Mouse (Mus musculus): ENCODE measurements around the gene Nck2. TPM values are rescaled to one million over a fixed set of nuclear protein-coding genes. Genes with fewer than 3 reads are reported as not detected.

The Nck2 gene
- polyA plus RNA-seq, 1 experiment from 2014 or later: 35.3 TPM

- Histone ChIP-seq H3K27ac (no peak overlapping the region), H3K27me3 (ENCODE audit: poor library complexity, severe bottlenecking) (no peaks in the 10 kb centered on the region), H3K4me3 (no peak overlapping the region), H3K4me1 (peaks cover 4% of the 10 kb centered on the region), H3K9me3 (no peaks in the 10 kb centered on the region), H3K36me3 (replicated peaks) (peaks cover 10% of the 10 kb centered on the region)
- 95% methylated on average over 11 of the region's 11 CpGs for WGBS
- no peak for DNase-seq (ENCODE audit: extremely low spot score, low spot score)
These were observed 19.7 kb downstream of the Nck2 start for GRCm38 (mm10) chr1:43463941-43464682.

GRCm38 (mm10) chr1:43464976-43465375 is 20.6 kb downstream of the Nck2 start:
- Histone ChIP-seq H3K4me1 (peaks cover 4% of the 10 kb centered on the region), H3K27ac (no peak overlapping the region), H3K36me3 (replicated peaks) (peaks cover 10% of the 10 kb centered on the region), H3K9me3 (no peaks in the 10 kb centered on the region), H3K27me3 (ENCODE audit: poor library complexity, severe bottlenecking) (no peaks in the 10 kb centered on the region), H3K4me3 (no peak overlapping the region)
- no peak for DNase-seq (ENCODE audit: extremely low spot score, low spot score)

GRCm38 (mm10) chr1:43465957-43466624 is 21.7 kb downstream of the Nck2 start:
- Histone ChIP-seq H3K36me3 (replicated peaks) (peaks cover 7% of the 10 kb centered on the region), H3K27me3 (ENCODE audit: poor library complexity, severe bottlenecking) (no peaks in the 10 kb centered on the region), H3K4me3 (no peak overlapping the region), H3K27ac (no peak overlapping the region), H3K4me1 (peaks cover 8% of the 10 kb centered on the region), H3K9me3 (no peaks in the 10 kb centered on the region)
- no peak for DNase-seq (ENCODE audit: extremely low spot score, low spot score)
- 88% methylated on average over 9 of the region's 9 CpGs for WGBS

GRCm38 (mm10) chr1:43467656-43468055 is 23.3 kb downstream of the Nck2 start:
- Histone ChIP-seq H3K4me3 (no peak overlapping the region), H3K9me3 (no peaks in the 10 kb centered on the region), H3K4me1 (peaks cover 21% of the 10 kb centered on the region), H3K27ac (no peak overlapping the region), H3K27me3 (ENCODE audit: poor library complexity, severe bottlenecking) (no peaks in the 10 kb centered on the region), H3K36me3 (replicated peaks) (no peaks in the 10 kb centered on the region; the same call in none of the 2 replicates)
- 91% methylated on average over 8 of the region's 8 CpGs for WGBS
- DNase-seq (ENCODE audit: extremely low spot score, low spot score): no peak

GRCm38 (mm10) chr1:43468207-43468606 is 23.8 kb downstream of the Nck2 start:
- peaks cover 21% of the 10 kb centered on the region for H3K4me1 ChIP-seq
- WGBS: 86% methylated on average over 7 of the region's 7 CpGs
- no peak for DNase-seq (ENCODE audit: extremely low spot score, low spot score)
- H3K27ac ChIP-seq: no peak overlapping the region
- no peak overlapping the region for H3K4me3 ChIP-seq
- H3K9me3 ChIP-seq: no peaks in the 10 kb centered on the region
- no peaks in the 10 kb centered on the region; the same call in none of the 2 replicates for H3K36me3 ChIP-seq (replicated peaks)
- no peaks in the 10 kb centered on the region for H3K27me3 ChIP-seq (ENCODE audit: poor library complexity, severe bottlenecking)

GRCm38 (mm10) chr1:43468978-43469377 is 24.6 kb downstream of the Nck2 start:
- H3K27ac ChIP-seq: no peak overlapping the region
- H3K4me3 ChIP-seq: no peak overlapping the region
- DNase-seq (ENCODE audit: extremely low spot score, low spot score): no peak
- no peaks in the 10 kb centered on the region for H3K27me3 ChIP-seq (ENCODE audit: poor library complexity, severe bottlenecking)
- 90% methylated on average over 3 of the region's 3 CpGs for WGBS
- no peaks in the 10 kb centered on the region for H3K9me3 ChIP-seq
- H3K36me3 ChIP-seq (replicated peaks): no peaks in the 10 kb centered on the region; the same call in none of the 2 replicates
- H3K4me1 ChIP-seq: peaks cover 24% of the 10 kb centered on the region

GRCm38 (mm10) chr1:43470421-43471179 is 26.2 kb downstream of the Nck2 start:
- Histone ChIP-seq H3K36me3 (replicated peaks) (peaks cover 2% of the 10 kb centered on the region; the same call in 1 of the 2 replicates), H3K27ac (no peak overlapping the region), H3K27me3 (ENCODE audit: poor library complexity, severe bottlenecking) (no peaks in the 10 kb centered on the region), H3K4me1 (peaks cover 41% of the 10 kb centered on the region), H3K9me3 (no peaks in the 10 kb centered on the region), H3K4me3 (no peak overlapping the region)
- WGBS: 93% methylated on average over 10 of the region's 10 CpGs
- DNase-seq (ENCODE audit: extremely low spot score, low spot score): no peak

- 86% methylated on average over 4 of the region's 4 CpGs for WGBS
These were observed 27.0 kb downstream of the Nck2 start for GRCm38 (mm10) chr1:43471180-43472045.

GRCm38 (mm10) chr1:43472046-43472649 is 27.8 kb downstream of the Nck2 start:
- Histone ChIP-seq H3K27me3 (ENCODE audit: poor library complexity, severe bottlenecking) (no peaks in the 10 kb centered on the region), H3K4me3 (no peak overlapping the region), H3K27ac (no peak overlapping the region), H3K4me1 (peaks cover 51% of the 10 kb centered on the region), H3K36me3 (replicated peaks) (peaks cover 2% of the 10 kb centered on the region; the same call in 1 of the 2 replicates), H3K9me3 (no peaks in the 10 kb centered on the region)
- DNase-seq (ENCODE audit: extremely low spot score, low spot score): no peak
- 78% methylated on average over 8 of the region's 8 CpGs for WGBS

More at GRCm38 (mm10) chr1:43471180-43472045, 27.0 kb downstream of the Nck2 start:
- Histone ChIP-seq H3K4me1 (peaks cover 48% of the 10 kb centered on the region), H3K27me3 (ENCODE audit: poor library complexity, severe bottlenecking) (no peaks in the 10 kb centered on the region), H3K36me3 (replicated peaks) (peaks cover 2% of the 10 kb centered on the region; the same call in 1 of the 2 replicates), H3K4me3 (no peak overlapping the region), H3K9me3 (no peaks in the 10 kb centered on the region), H3K27ac (no peak overlapping the region)
- no peak for DNase-seq (ENCODE audit: extremely low spot score, low spot score)

- no peaks in the 10 kb centered on the region for H3K27me3 ChIP-seq (ENCODE audit: poor library complexity, severe bottlenecking)
- whole genome bisulfite sequencing: 88% methylated on average over 5 of the region's 5 CpGs
- no peak overlapping the region for H3K4me3 ChIP-seq
- no peak for DNase-seq (ENCODE audit: extremely low spot score, low spot score)
- peaks cover 2% of the 10 kb centered on the region; the same call in 1 of the 2 replicates for H3K36me3 ChIP-seq (replicated peaks)
- peaks cover 48% of the 10 kb centered on the region for H3K4me1 ChIP-seq
- peak overlapping the region; percentile 48; the same call in 1 of the 2 replicates for H3K27ac ChIP-seq
- H3K9me3 ChIP-seq: no peaks in the 10 kb centered on the region
These were observed 29.6 kb downstream of the Nck2 start for GRCm38 (mm10) chr1:43473734-43474534.
